Mouse (Mus musculus): ENCODE measurements around the gene Pcsk6.

- TF ChIP-seq POLR2A (IDR thresholded peaks at IDR 0.05; ENCODE audit: insufficient read depth, low read length) (no peak), EP300 (IDR thresholded peaks at IDR 0.05; ENCODE audit: insufficient read depth, low read depth, low read length) (no peak), CTCF (IDR thresholded peaks at IDR 0.05; ENCODE audit: low read depth, low read length) (no peak)
These were observed 118.5 kb downstream of the Pcsk6 start for GRCm38 (mm10) chr7:65980000-65980399.

All from ES-Bruce4 (cell line).